Mouse (Mus musculus): Measurements from ENCODE around the gene Cdc14a.
A peak's percentile ranks its signal among the peaks of the same experiment; 100 is the strongest.

The Cdc14a gene

DNA sequence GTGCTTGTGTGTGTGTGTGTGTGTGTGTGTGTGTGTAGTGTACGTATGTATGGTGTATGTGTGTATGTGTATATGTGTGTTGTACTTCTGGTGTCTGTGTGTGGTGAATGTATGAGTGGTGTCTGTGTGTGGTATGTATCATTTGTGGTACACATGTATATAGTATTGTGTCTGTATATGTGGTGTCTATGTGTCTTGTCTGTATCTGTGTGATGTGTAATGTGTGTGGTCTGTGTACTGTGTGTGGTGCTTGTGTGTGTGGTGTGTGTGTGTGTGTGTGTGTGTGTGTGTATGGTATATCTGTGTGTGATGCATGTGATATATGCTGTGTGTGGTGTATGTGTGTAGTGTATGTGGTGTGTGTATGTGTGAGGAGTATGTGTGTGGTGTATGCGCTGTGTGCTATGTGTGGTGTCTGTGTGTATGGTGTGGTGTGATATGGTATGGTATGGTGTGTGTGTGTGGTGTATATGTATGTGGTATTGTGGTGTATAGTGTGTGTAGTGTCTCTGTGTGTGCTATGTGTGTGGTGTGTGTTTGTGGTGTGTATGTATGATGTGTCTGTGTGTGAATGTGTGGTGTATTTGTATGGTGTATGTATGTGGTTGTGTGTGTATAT is 156.7 kb downstream of the Cdc14a start:
- DNase-seq (ENCODE audit: extremely low spot score), result no peak

DNA sequence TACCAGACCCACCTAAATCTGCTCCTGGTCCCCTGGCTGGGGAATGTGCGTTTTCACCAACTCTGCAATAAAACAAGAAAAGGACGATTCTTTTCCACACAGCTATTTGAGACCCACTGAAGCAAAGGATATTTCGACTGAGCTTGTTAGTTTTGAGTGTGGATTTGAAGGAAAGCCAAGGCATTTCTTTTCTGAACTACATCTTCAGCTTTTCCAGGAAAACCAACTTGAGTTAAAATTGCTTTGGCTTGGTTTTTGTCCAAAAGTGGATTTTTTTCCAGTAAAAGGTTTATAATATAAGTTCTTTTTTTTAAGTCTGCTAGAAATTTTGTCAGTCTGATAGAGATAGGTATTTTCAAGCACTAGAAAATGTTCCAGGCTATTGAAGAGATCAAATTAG is 157.5 kb downstream of the Cdc14a start:
- DNase-seq (ENCODE audit: extremely low spot score), result no peak

DNA sequence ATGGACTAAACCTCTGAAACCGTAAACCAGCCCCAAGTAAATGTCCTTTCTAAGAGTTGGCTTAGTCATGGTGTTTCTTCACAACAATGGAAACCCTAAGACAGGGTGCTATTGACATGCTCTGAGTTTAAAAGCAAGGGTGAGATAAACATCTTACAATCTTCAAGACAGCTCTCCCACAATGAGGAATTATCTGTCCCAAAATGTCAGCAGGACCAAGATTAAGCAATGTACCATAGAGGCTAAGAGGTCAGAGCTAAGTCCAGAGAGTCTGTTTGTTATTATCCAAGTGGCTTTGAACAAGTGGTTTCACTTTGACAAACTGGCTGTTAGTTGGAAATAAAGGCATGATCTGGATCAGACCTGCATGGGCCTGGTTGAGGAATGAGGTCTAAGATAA is 159.9 kb downstream of the Cdc14a start:
- DNase-seq (ENCODE audit: extremely low spot score), result no peak

GRCm38 (mm10) chr3:116263061-116263460 is 160.8 kb downstream of the Cdc14a start:
- DNase-seq (ENCODE audit: extremely low spot score), result no peak

GRCm38 (mm10) chr3:116256104-116256503 is 167.7 kb downstream of the Cdc14a start:
- DNase-seq (ENCODE audit: extremely low spot score), result no peak

DNA sequence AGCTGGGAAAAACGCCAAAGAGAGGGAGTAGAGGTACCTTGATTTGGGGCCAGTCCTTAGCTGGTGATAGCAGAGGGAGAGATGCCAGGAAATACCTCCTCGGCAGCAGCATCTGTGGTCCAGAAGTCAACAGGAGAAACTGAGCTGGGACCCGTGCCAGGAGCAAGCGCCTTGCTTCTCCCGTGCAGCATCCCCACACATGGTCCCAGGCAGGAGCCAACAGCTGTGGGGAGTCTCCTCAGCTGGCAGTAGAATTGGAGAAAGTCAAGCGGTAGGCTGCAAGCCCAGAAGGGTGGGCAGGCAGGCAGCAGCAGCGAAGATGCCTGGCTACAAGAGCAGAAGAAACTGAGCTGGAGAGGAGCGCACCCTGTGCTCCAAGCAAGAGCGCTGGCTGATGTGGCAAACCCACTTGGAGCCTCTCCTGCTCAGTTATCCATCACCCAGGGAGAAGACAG is 170.7 kb downstream of the Cdc14a start, which contains the start of gene Gpr88:
TSS of gene Gpr88 (minus strand) at position 427 of the 455 bp plus-strand sequence.
- DNase-seq (ENCODE audit: extremely low spot score), result peak; percentile 21

GRCm38 (mm10) chr3:116252255-116253040 is 171.4 kb downstream of the Cdc14a start:
- peak; percentile 47 for DNase-seq (ENCODE audit: extremely low spot score)

- DNase-seq (ENCODE audit: extremely low spot score), result peak; percentile 51
Measured at GRCm38 (mm10) chr3:116251481-116252254, 172.2 kb downstream of the Cdc14a start.

DNA sequence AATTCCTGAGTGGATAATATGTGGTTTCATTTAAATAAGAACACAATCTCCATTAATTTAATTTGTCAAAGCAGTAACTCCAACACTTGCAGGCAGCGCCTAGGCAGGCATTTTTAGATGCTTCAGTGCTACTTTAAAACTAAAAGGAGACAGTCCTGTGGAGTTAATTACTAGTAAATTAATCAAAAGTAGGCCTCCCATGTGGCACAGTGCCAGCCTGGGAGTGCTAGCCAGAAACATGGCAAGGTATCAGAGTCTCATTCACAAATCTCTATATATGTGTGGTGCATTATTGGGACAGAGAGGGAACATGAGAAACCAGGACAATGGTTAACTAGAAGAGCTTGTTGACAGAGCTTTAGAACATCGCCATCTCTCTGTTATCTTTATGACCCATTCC is 174.8 kb downstream of the Cdc14a start:
- no peak for DNase-seq (ENCODE audit: extremely low spot score)

DNA sequence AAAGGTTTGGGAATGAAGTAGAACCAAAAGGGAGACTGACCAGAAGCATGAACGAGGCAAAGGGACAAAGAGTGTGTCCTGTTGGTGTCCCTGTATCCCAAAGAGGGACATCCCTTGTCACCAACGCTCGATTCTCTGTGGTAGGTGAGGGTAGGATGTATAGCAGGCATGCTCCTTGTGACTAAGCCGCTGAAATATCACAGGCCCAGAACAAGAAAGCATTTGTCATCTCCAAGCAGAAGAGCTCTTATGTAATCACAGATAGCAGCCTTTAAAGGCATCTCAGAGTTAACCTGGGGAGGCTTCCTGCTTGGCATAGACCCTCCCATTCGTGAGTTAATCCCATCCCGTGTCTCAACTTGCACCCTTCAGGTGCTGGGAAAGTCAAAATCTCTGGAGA is 179.4 kb downstream of the Cdc14a start:
- DNase-seq (ENCODE audit: extremely low spot score), result no peak

DNA sequence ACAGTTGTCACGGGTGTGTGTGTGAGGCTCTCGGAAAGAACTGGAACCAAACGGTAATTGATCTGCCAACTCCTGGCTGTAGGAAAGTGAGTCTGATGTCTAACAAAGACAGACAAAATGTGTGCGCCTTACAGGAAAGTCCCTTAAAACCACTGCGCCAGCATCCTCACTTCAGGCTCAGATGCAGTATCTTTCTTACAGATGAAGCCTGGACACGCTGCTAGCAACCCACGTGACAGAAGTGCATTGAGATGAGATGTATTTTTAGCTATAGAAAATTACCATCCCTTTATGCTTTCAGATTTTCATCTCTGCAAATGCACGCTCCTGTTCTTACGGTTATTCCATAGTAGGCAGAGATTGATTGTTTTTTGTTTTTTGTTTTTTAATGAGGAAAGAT is 181.1 kb downstream of the Cdc14a start:
- DNase-seq (ENCODE audit: extremely low spot score), result no peak

DNA sequence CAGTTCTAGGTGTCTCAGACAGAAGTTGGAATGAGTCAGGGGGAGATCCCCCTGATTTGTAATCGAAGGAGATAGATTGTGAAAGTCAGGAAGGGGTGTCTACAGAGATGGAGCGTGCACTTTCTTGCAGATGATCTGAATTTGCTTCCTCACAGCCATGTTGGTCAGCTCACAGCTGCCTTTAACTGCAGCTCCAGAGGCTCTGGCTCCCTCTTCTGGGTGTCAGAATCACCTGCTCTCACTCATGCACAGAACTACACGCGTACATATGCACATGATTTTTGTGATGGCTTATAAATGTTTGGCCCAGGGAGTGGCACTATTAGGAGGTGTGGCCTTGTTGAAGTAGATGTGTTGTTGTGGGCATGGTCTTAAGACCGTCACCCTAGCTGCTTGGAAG is 186.3 kb downstream of the Cdc14a start:
- DNase-seq (ENCODE audit: extremely low spot score), result no peak

DNA sequence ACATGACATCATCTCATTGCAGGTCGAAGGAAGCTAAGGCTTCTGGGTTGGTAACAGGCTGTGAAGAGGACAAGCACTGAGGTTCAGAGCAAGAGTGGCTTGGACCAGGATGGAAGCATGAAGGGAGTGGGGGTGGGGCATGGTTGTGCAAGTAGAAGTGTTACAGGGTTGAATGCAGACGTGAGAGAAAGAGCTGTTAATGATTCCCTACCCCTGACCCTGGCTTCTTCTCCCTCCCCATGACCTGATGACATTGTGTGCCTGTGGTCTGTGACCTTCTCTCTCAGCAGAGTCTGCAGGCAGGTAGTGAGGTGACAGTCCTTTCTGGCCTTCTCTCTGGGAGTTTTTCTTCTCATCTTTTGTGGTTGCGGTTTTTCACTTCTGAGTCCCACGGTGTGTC is 187.0 kb downstream of the Cdc14a start:
- DNase-seq (ENCODE audit: extremely low spot score), result no peak

DNA sequence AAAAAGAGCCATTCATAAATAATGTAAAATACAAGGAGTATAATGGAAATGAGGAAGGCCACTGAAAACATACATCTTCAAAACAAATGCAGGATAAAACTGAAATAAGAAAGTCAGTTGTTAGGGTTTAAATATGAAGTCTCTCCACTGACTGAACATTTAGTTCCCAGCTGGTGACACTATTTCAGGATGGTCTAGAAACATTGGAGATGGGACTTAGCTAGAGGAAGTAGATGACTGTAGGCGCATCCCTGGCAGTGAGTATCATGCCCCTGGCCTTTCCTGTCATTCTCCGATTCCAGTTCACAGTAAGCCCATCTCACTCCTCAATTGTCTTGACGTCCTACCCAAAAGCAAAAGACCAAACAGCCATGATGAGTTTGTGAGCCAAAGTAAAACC is 190.3 kb downstream of the Cdc14a start:
- no peak for DNase-seq (ENCODE audit: extremely low spot score)

- no peak for DNase-seq (ENCODE audit: extremely low spot score)
Measured at GRCm38 (mm10) chr3:116232763-116233162, 191.1 kb downstream of the Cdc14a start.

- no peak for DNase-seq (ENCODE audit: extremely low spot score)
Measured at GRCm38 (mm10) chr3:116229336-116229735, 194.5 kb downstream of the Cdc14a start.

GRCm38 (mm10) chr3:116228360-116229245 is 195.2 kb downstream of the Cdc14a start:
- no peak for DNase-seq (ENCODE audit: extremely low spot score)

DNA sequence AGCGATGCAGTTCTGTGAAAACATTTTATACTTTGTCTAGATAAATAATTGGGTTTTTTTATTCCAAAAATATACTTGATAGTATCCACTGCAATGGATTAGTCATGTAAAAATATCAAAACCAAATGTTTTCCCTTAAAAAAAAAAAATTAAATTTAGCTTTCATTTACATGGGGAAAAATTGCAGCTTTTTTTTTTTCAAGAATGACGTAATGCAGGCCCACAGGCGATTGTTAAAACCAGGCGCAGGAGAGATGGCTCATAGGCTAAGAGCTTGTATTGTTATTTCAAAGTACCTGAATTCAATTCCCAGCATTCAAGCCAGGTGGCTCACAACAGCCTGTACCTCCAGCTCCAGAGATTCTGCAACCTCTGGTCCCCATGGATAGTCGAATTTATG is 196.4 kb downstream of the Cdc14a start:
- no peak for DNase-seq (ENCODE audit: extremely low spot score)

- no peak for DNase-seq (ENCODE audit: extremely low spot score)
Measured at GRCm38 (mm10) chr3:116226915-116227314, 196.9 kb downstream of the Cdc14a start.
